Mouse (Mus musculus): ENCODE results near the gene Gm20388. TPM values are rescaled to one million over a fixed set of nuclear protein-coding genes. Genes with fewer than 3 reads are reported as not detected.

The Gm20388 gene
- polyA plus RNA-seq, 1 experiment from 2014 or later = not detected

GRCm38 (mm10) chr8:123990277-123991049 lies 4079.8 kb downstream of the Gm20388 start:
- Histone ChIP-seq H3K9me3 (ENCODE audit: control insufficient read depth, low read length) (no peaks in the 10 kb centered on the region), H3K27ac (replicated peaks) (no peak overlapping the region), H3K36me3 (ENCODE audit: control insufficient read depth, insufficient read depth, low read length) (no peaks in the 10 kb centered on the region), H3K4me2 (replicated peaks; ENCODE audit: low read depth) (no peak overlapping the region), H3K27me3 (ENCODE audit: control insufficient read depth, insufficient read depth, low read length) (no peaks in the 10 kb centered on the region), H3K4me3 (ENCODE audit: low read depth, low read length) (no peak overlapping the region), H3K4me1 (replicated peaks; ENCODE audit: control insufficient read depth, insufficient read depth) (peaks cover 4% of the 10 kb centered on the region; the same call in 1 of the 2 replicates), H3K9ac (ENCODE audit: low read length) (no peak overlapping the region)
- DNase-seq (ENCODE audit: low spot score) (no peak), ATAC-seq (ENCODE audit: low FRiP score, low TSS enrichment) (no peak)
- 68% methylated on average over 13 of the region's 13 CpGs for WGBS
- TF ChIP-seq EP300 (optimal IDR thresholded peaks at IDR 0.05) (no peak), CTCF (IDR thresholded peaks at IDR 0.05; ENCODE audit: low read depth) (no peak)

DNA sequence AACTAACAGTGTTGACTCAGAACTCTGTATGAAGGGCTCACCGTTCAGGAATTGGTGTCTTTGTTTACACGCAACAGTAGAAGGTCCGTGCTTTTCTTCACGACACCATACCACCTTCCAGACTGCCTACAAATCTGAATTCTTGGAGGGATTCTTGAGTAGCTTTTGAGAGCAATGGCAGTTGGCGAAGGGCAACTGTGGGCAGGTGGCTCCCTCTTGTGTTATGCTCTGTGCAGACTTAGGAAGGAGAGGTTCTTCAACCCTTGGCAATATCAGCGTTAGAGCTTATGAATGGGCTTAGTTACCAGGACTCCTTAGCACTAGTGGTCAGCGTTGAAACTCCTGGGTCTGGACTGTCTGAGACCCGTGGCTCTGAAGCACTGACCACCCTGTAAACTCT lies 4081.9 kb downstream of the Gm20388 start:
- Histone ChIP-seq H3K27me3 (ENCODE audit: control insufficient read depth, insufficient read depth, low read length) (no peaks in the 10 kb centered on the region), H3K4me3 (ENCODE audit: low read depth, low read length) (no peak overlapping the region), H3K4me1 (replicated peaks; ENCODE audit: control insufficient read depth, insufficient read depth) (peaks cover 4% of the 10 kb centered on the region; the same call in 1 of the 2 replicates), H3K9ac (ENCODE audit: low read length) (no peak overlapping the region), H3K36me3 (ENCODE audit: control insufficient read depth, insufficient read depth, low read length) (peaks cover 5% of the 10 kb centered on the region), H3K27ac (replicated peaks) (no peak overlapping the region), H3K4me2 (replicated peaks; ENCODE audit: low read depth) (no peak overlapping the region), H3K9me3 (ENCODE audit: control insufficient read depth, low read length) (no peaks in the 10 kb centered on the region)
- DNase-seq (ENCODE audit: low spot score) = peak; percentile 64
- no peak for TF ChIP-seq EP300 (optimal IDR thresholded peaks at IDR 0.05)
- TF ChIP-seq CTCF (IDR thresholded peaks at IDR 0.05; ENCODE audit: low read depth) = peak; percentile 76
- 69% methylated on average over 8 of the region's 8 CpGs for WGBS
- ATAC-seq (ENCODE audit: low FRiP score, low TSS enrichment) = peak; percentile 20; the same call in 1 of the 2 replicates

DNA sequence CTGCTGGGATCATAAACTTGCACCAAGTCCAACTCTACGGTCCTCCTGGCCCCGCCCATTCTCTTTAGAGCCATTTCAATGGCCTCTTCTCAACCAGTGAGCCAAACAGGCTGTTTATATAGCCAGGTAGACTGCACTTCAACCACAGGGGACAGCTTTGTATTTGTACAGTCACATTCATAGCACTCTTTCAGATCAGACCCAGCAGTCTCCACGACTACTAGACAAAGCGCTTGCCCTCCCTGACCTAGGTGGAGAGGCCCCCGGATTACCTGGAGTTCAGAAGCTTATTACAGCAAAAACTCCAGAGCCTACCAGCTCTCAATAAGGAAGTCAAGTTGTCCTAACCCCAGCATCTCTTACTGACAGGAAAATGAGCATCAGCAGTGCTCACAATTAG lies 4083.0 kb downstream of the Gm20388 start:
- Histone ChIP-seq H3K4me1 (replicated peaks; ENCODE audit: control insufficient read depth, insufficient read depth) (peaks cover 4% of the 10 kb centered on the region; the same call in 1 of the 2 replicates), H3K4me3 (ENCODE audit: low read depth, low read length) (no peak overlapping the region), H3K9me3 (ENCODE audit: control insufficient read depth, low read length) (no peaks in the 10 kb centered on the region), H3K4me2 (replicated peaks; ENCODE audit: low read depth) (no peak overlapping the region), H3K36me3 (ENCODE audit: control insufficient read depth, insufficient read depth, low read length) (peaks cover 5% of the 10 kb centered on the region), H3K9ac (ENCODE audit: low read length) (no peak overlapping the region), H3K27ac (replicated peaks) (peak overlapping the region; percentile 79), H3K27me3 (ENCODE audit: control insufficient read depth, insufficient read depth, low read length) (no peaks in the 10 kb centered on the region)
- peak; percentile 36 for DNase-seq (ENCODE audit: low spot score)
- 54% methylated on average over 5 of the region's 5 CpGs for WGBS
- ATAC-seq (ENCODE audit: low FRiP score, low TSS enrichment) = peak; percentile 47; the same call in 1 of the 2 replicates
- no peak for TF ChIP-seq EP300 (optimal IDR thresholded peaks at IDR 0.05)
- TF ChIP-seq CTCF (IDR thresholded peaks at IDR 0.05; ENCODE audit: low read depth) = no peak

GRCm38 (mm10) chr8:123993997-123994396 lies 4083.4 kb downstream of the Gm20388 start:
- Histone ChIP-seq H3K36me3 (ENCODE audit: control insufficient read depth, insufficient read depth, low read length) (peaks cover 5% of the 10 kb centered on the region), H3K4me1 (replicated peaks; ENCODE audit: control insufficient read depth, insufficient read depth) (peaks cover 4% of the 10 kb centered on the region; the same call in 1 of the 2 replicates), H3K4me2 (replicated peaks; ENCODE audit: low read depth) (no peak overlapping the region), H3K9me3 (ENCODE audit: control insufficient read depth, low read length) (no peaks in the 10 kb centered on the region), H3K27me3 (ENCODE audit: control insufficient read depth, insufficient read depth, low read length) (no peaks in the 10 kb centered on the region), H3K9ac (ENCODE audit: low read length) (no peak overlapping the region), H3K27ac (replicated peaks) (peak overlapping the region; percentile 79), H3K4me3 (ENCODE audit: low read depth, low read length) (no peak overlapping the region)
- peak; percentile 52 for DNase-seq (ENCODE audit: low spot score)
- ATAC-seq (ENCODE audit: low FRiP score, low TSS enrichment) = peak; percentile 86
- TF ChIP-seq EP300 (optimal IDR thresholded peaks at IDR 0.05) = peak; percentile 95
- no peak for TF ChIP-seq CTCF (IDR thresholded peaks at IDR 0.05; ENCODE audit: low read depth)
- 58% methylated on average over 3 of the region's 3 CpGs for WGBS

- DNase-seq (ENCODE audit: low spot score) (no peak), ATAC-seq (ENCODE audit: low FRiP score, low TSS enrichment) (no peak)
- Histone ChIP-seq H3K4me2 (replicated peaks; ENCODE audit: low read depth) (no peak overlapping the region), H3K9ac (ENCODE audit: low read length) (no peak overlapping the region), H3K9me3 (ENCODE audit: control insufficient read depth, low read length) (no peaks in the 10 kb centered on the region), H3K36me3 (ENCODE audit: control insufficient read depth, insufficient read depth, low read length) (peaks cover 12% of the 10 kb centered on the region), H3K27ac (replicated peaks) (0 out of 2 replicates have a peak overlapping the region, but pooled peaks have one; percentile 30), H3K4me3 (ENCODE audit: low read depth, low read length) (no peak overlapping the region), H3K4me1 (replicated peaks; ENCODE audit: control insufficient read depth, insufficient read depth) (no peaks in the 10 kb centered on the region), H3K27me3 (ENCODE audit: control insufficient read depth, insufficient read depth, low read length) (no peaks in the 10 kb centered on the region)
- 74% methylated on average over 2 of the region's 2 CpGs for WGBS
- no peak for TF ChIP-seq CTCF (IDR thresholded peaks at IDR 0.05; ENCODE audit: low read depth)
- TF ChIP-seq EP300 (optimal IDR thresholded peaks at IDR 0.05) = no peak
These were observed 4088.9 kb downstream of the Gm20388 start for GRCm38 (mm10) chr8:123999568-123999967.

GRCm38 (mm10) chr8:124002546-124003108 lies 4092.0 kb downstream of the Gm20388 start:
- H3K27ac ChIP-seq (replicated peaks) = no peak overlapping the region
- H3K4me1 ChIP-seq (replicated peaks; ENCODE audit: control insufficient read depth, insufficient read depth) = no peaks in the 10 kb centered on the region
- no peaks in the 10 kb centered on the region for H3K27me3 ChIP-seq (ENCODE audit: control insufficient read depth, insufficient read depth, low read length)
- TF ChIP-seq CTCF (IDR thresholded peaks at IDR 0.05; ENCODE audit: low read depth) (0 out of 2 replicates have a peak, but pooled peaks have one; percentile 1), EP300 (optimal IDR thresholded peaks at IDR 0.05) (no peak)
- DNase-seq (ENCODE audit: low spot score) (no peak), ATAC-seq (ENCODE audit: low FRiP score, low TSS enrichment) (peak; percentile 49; the same call in 1 of the 2 replicates)
- 80% methylated on average over 10 of the region's 10 CpGs for WGBS
- no peaks in the 10 kb centered on the region for H3K9me3 ChIP-seq (ENCODE audit: control insufficient read depth, low read length)
- no peak overlapping the region for H3K4me2 ChIP-seq (replicated peaks; ENCODE audit: low read depth)
- peaks cover 13% of the 10 kb centered on the region; the same call in 1 of the 2 replicates for H3K36me3 ChIP-seq (ENCODE audit: control insufficient read depth, insufficient read depth, low read length)
- H3K9ac ChIP-seq (ENCODE audit: low read length) = no peak overlapping the region
- no peak overlapping the region for H3K4me3 ChIP-seq (ENCODE audit: low read depth, low read length)
